Mouse (Mus musculus) forebrain, postnatal 0 days (tissue): Measurements from ENCODE around the gene Rdm1. TPM values are rescaled to one million over a fixed set of nuclear protein-coding genes. Genes with fewer than 3 reads are reported as not detected.
A peak's percentile ranks its signal among the peaks of the same experiment; 100 is the strongest.

ENCODE experiments used
- ATAC-seq: fragments of 200-750 bp; cut with Nextera tagmentation; 2 replicates; pipeline ENCODE4 v1.8.0; 2017; ENCODE audit warnings: mild to moderate bottlenecking, moderate library complexity
- DNase-seq: peaks from one replicate; pipeline ENCODE4 v3.0.0-alpha.2; 2015
- H3K27ac ChIP-seq: fragments of 300-500 bp; sonication (generic); 2 replicates; pipeline ENCODE4 v1.5.1; 2014; ENCODE audit warnings: low read depth, mild to moderate bottlenecking, antibody characterized with exemption, low read length, moderate library complexity, mixed read lengths
- H3K27me3 ChIP-seq: fragments of 300-500 bp; sonication (generic); 2 replicates; pipeline ENCODE4 v1.6.1; 2014; ENCODE audit warnings: mild to moderate bottlenecking, low read length, mixed read lengths; ENCODE audit not compliant: insufficient read depth
- H3K36me3 ChIP-seq: fragments of 300-500 bp; sonication (generic); 2 replicates; pipeline ENCODE4 v1.6.1; 2014; ENCODE audit warnings: mild to moderate bottlenecking, moderate library complexity; ENCODE audit not compliant: insufficient read depth
- H3K4me1 ChIP-seq: fragments of 300-500 bp; sonication (generic); 2 replicates; pipeline ENCODE4 v1.6.1; 2014; ENCODE audit warnings: antibody characterized with exemption; ENCODE audit not compliant: insufficient read depth
- H3K4me2 ChIP-seq: fragments of 300-500 bp; sonication (generic); 2 replicates; pipeline ENCODE4 v1.6.1; 2014; ENCODE audit warnings: low read depth, mild to moderate bottlenecking, moderate library complexity
- H3K4me3 ChIP-seq: fragments of 300-500 bp; sonication (generic); 2 replicates; pipeline ENCODE4 v1.5.1; 2014; ENCODE audit warnings: low read depth, low read length, mixed read lengths
- H3K9ac ChIP-seq: fragments of 300-500 bp; sonication (generic); 2 replicates; pipeline ENCODE4 v1.6.1; 2014; ENCODE audit warnings: mild to moderate bottlenecking
- H3K9me3 ChIP-seq: fragments of 300-500 bp; sonication (generic); 2 replicates; pipeline ENCODE4 v1.6.1; 2016; ENCODE audit warnings: low read length
- CTCF ChIP-seq: sonication (generic); IDR thresholded peaks from 2 replicates; pipeline ENCODE4 v1.5.1; 2016; ENCODE audit warnings: antibody characterized with exemption, control low read depth, low read depth
- WGBS: fragments of 180-500 bp; shearing (Covaris S2); extraction: QIAGEN DNeasy Blood & Tissue Kit; methylation state at CpG from one replicate; pipeline ENCODE4 v1.1.7; 2014; 5-methylcytosine and 5-hydroxymethylcytosine counted together
- polyA plus RNA-seq: library from polyadenylated mRNA; unstranded; fragments of >200 nt; fragmentation: Nextera tagmentation; extraction: Ambion mirVana; gene quantifications from 2 replicates; pipeline ENCODE4 v1.2.1, GENCODE M21; 2015
- total RNA-seq: library from RNA; depleted of rRNA; stranded (reverse); fragments of >200 nt; gene quantifications from 2 replicates; pipeline ENCODE4 v1.2.3, GENCODE M21; 2014; rRNA removed

Rdm1 gene
- total and polyA plus RNA-seq, 2 experiments from 2014 or later, result 4.4 to 9.0 TPM

- no peaks in the 10 kb centered on the region for H3K9me3 ChIP-seq
- no peaks in the 10 kb centered on the region for H3K36me3 ChIP-seq
- 0 out of 2 replicates have a peak overlapping the region, but pooled peaks have one; percentile 6 for H3K9ac ChIP-seq
- H3K4me1 ChIP-seq, result no peaks in the 10 kb centered on the region
- DNase-seq (peak; percentile 25), ATAC-seq (no peak; the same call in 1 of the 2 replicates)
- no peak overlapping the region for H3K4me3 ChIP-seq
- H3K27me3 ChIP-seq, result no peaks in the 10 kb centered on the region
- H3K4me2 ChIP-seq, result no peak overlapping the region
- no peak overlapping the region for H3K27ac ChIP-seq
- 18% methylated on average over 3 of the region's 3 CpGs for WGBS
- TF ChIP-seq CTCF, result no peak
Measured at GRCm38 (mm10) chr11:101680634-101681325, 53.8 kb downstream of the Rdm1 start.

- 89% methylated on average over 1 of the region's 1 CpGs for WGBS
- Histone ChIP-seq H3K36me3 (no peaks in the 10 kb centered on the region), H3K27me3 (no peaks in the 10 kb centered on the region), H3K9ac (no peak overlapping the region), H3K4me2 (no peak overlapping the region), H3K4me1 (no peaks in the 10 kb centered on the region), H3K27ac (no peak overlapping the region), H3K4me3 (no peak overlapping the region), H3K9me3 (no peaks in the 10 kb centered on the region)
- TF ChIP-seq CTCF, result no peak
- ATAC-seq (no peak), DNase-seq (no peak)
Measured at GRCm38 (mm10) chr11:101681968-101682367, 55.0 kb downstream of the Rdm1 start.

- Histone ChIP-seq H3K4me3 (no peak overlapping the region), H3K9ac (no peak overlapping the region), H3K4me1 (peaks cover 4% of the 10 kb centered on the region; the same call in 1 of the 2 replicates), H3K36me3 (no peaks in the 10 kb centered on the region), H3K9me3 (no peaks in the 10 kb centered on the region), H3K4me2 (no peak overlapping the region), H3K27ac (no peak overlapping the region), H3K27me3 (no peaks in the 10 kb centered on the region)
- TF ChIP-seq CTCF, result no peak
- ATAC-seq (no peak), DNase-seq (no peak)
- 69% methylated on average over 7 of the region's 7 CpGs for WGBS
Measured at GRCm38 (mm10) chr11:101682410-101682960, 55.5 kb downstream of the Rdm1 start.

Other genes with a start within 250 kb of the Rdm1 start
- gene Aarsd1, start 209.6 kb upstream of the Rdm1 start, total RNA-seq, result 87.8 and 89.8 TPM in 2 replicates
- 90.9 and 101 TPM in 2 replicates for gene Aarsd1, start 209.6 kb upstream of the Rdm1 start, polyA plus RNA-seq
- 1.0 and 5.7 TPM in 2 replicates for gene Gm27029, start 202.4 kb upstream of the Rdm1 start, total RNA-seq
- 5.1 and 6.2 TPM in 2 replicates for gene Gm27029, start 202.4 kb upstream of the Rdm1 start, polyA plus RNA-seq
- gene Rundc1, start 202.1 kb upstream of the Rdm1 start, total RNA-seq, result 10.9 and 12.6 TPM in 2 replicates
- gene Rundc1, start 202.1 kb upstream of the Rdm1 start, polyA plus RNA-seq, result 18.9 and 24.4 TPM in 2 replicates
- gene Ptges3l, start 201.9 kb upstream of the Rdm1 start, total RNA-seq, result 0.62 and 1.8 TPM in 2 replicates
- 1.2 and 2.4 TPM in 2 replicates for gene Ptges3l, start 201.9 kb upstream of the Rdm1 start, polyA plus RNA-seq
- 785 and 1,503 TPM in 2 replicates for gene Rpl27, start 184.9 kb upstream of the Rdm1 start, total RNA-seq
- 274 and 348 TPM in 2 replicates for gene Rpl27, start 184.9 kb upstream of the Rdm1 start, polyA plus RNA-seq
- 3.2 and 5.2 TPM in 2 replicates for gene Ifi35, start 178.8 kb upstream of the Rdm1 start, total RNA-seq
- 3.8 and 5.1 TPM in 2 replicates for gene Ifi35, start 178.8 kb upstream of the Rdm1 start, polyA plus RNA-seq
- 61.9 and 71.4 TPM in 2 replicates for gene Rnd2, start 162.2 kb upstream of the Rdm1 start, total RNA-seq
- gene Rnd2, start 162.2 kb upstream of the Rdm1 start, polyA plus RNA-seq, result 88.1 and 96.6 TPM in 2 replicates
- gene Vat1, start 161.0 kb upstream of the Rdm1 start, total RNA-seq, result 131 and 174 TPM in 2 replicates
- gene Vat1, start 161.0 kb upstream of the Rdm1 start, polyA plus RNA-seq, result 73.3 and 92.7 TPM in 2 replicates
- gene Brca1, start 75.2 kb upstream of the Rdm1 start, total RNA-seq, result 3.3 and 4.2 TPM in 2 replicates
- 1.3 and 1.7 TPM in 2 replicates for gene Brca1, start 75.2 kb upstream of the Rdm1 start, polyA plus RNA-seq
- gene Nbr1, start 75.0 kb upstream of the Rdm1 start, total RNA-seq, result 121 and 141 TPM in 2 replicates
- 54.9 and 64.7 TPM in 2 replicates for gene Nbr1, start 75.0 kb upstream of the Rdm1 start, polyA plus RNA-seq
- 0.77 and 3.5 TPM in 2 replicates for gene Tmem106a, start 45.0 kb upstream of the Rdm1 start, total RNA-seq
- 2.5 and 3.4 TPM in 2 replicates for gene Tmem106a, start 45.0 kb upstream of the Rdm1 start, polyA plus RNA-seq
- not detected in 2 replicates for gene Gm11634, start 27.9 kb upstream of the Rdm1 start, total RNA-seq
- gene Gm11634, start 27.9 kb upstream of the Rdm1 start, polyA plus RNA-seq, result not detected in 2 replicates
- gene Arl4d, start 38.3 kb downstream of the Rdm1 start, total RNA-seq, result 22.5 and 28.3 TPM in 2 replicates
- 13.4 and 15.7 TPM in 2 replicates for gene Arl4d, start 38.3 kb downstream of the Rdm1 start, polyA plus RNA-seq
- 26.5 and 33.3 TPM in 2 replicates for gene Dhx8, start 105.7 kb downstream of the Rdm1 start, total RNA-seq
- 18.8 and 25.0 TPM in 2 replicates for gene Dhx8, start 105.7 kb downstream of the Rdm1 start, polyA plus RNA-seq
- 24.2 and 25.1 TPM in 2 replicates for gene Etv4, start 158.2 kb downstream of the Rdm1 start, total RNA-seq
- 15.9 and 16.8 TPM in 2 replicates for gene Etv4, start 158.2 kb downstream of the Rdm1 start, polyA plus RNA-seq